Mouse (Mus musculus) ES-E14 (cell line): Measurements from ENCODE around the gene Prss27.

Experiments used
- CHD2 ChIP-seq: IDR thresholded peaks from 2 replicates; pipeline ENCODE4 v1.6.1; 2014; ENCODE audit warnings: mild to moderate bottlenecking, low read depth, low read length, inconsistent platforms
- ZC3H11A ChIP-seq: IDR thresholded peaks from 2 replicates; pipeline ENCODE4 v1.6.1; 2012; ENCODE audit warnings: low read depth, mild to moderate bottlenecking, inconsistent platforms, low read length, borderline replicate concordance
- ZNF384 ChIP-seq: IDR thresholded peaks from 2 replicates; pipeline ENCODE4 v1.6.1; 2012; ENCODE audit warnings: low read depth, low read length, inconsistent platforms

DNA sequence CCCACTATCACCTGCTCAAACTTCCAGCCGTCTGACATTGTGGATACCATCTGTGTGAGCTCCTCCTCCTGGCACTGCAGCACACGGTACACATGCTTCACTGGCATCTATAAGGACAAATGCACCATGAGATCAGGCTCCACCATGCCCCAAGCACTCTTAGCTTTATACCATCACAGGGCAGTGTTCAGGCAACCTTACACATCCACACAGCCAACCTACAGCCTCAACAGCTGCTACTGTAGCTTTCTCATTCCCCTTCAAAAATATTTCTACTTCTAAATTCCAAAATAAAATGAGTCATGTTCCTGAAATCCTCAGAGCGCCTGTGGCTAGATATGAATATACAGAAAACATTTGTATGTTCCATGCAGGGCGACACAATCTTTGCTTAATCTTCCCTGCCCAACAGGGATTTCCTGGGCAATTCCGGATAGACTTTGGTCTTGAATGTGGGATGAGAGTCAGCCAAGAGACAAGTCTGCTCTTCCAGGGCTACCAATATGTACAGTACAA is 19.8 kb downstream of the Prss27 start:
- TF ChIP-seq CHD2 (no peak), ZNF384 (no peak), ZC3H11A (no peak)
